Mouse (Mus musculus) frontal cortex, postnatal 14 days (tissue): ENCODE measurements at regions not wholly inside any gene's neighbourhood (a gene's known extent, or its start where the extent isn't known, plus 50 kb on each side); places are given as distances from the start of the nearest gene placed in this dataset.
"Not testable (repeated sequence)": the region's sequence is repeated elsewhere in the genome, so short reads cannot be mapped to it uniquely, and the experiment has no call there.

ENCODE experiments used
- DNase-seq, 2 experiments: peaks; one replicate each; pipeline ENCODE4 v3.0.0; 2022; ENCODE audit warnings: low spot score in 2 of 2

GRCm38 (mm10) chr5:3141841-3142240, 199.4 kb upstream of the Cdk6 start:
- not testable (repeated sequence) for DNase-seq

- peak in 1 of 2 experiments; percentile 30 for DNase-seq
These were observed 194.6 kb upstream of the Cdk6 start for GRCm38 (mm10) chr5:3146544-3147295.

GRCm38 (mm10) chr5:3149886-3150285, 191.4 kb upstream of the Cdk6 start:
- DNase-seq: not testable (repeated sequence)

- not testable (repeated sequence) for DNase-seq
These were observed 190.5 kb upstream of the Cdk6 start for GRCm38 (mm10) chr5:3150766-3151165.

GRCm38 (mm10) chr5:3151534-3152148, 189.6 kb upstream of the Cdk6 start:
- not testable (repeated sequence) for DNase-seq

GRCm38 (mm10) chr5:3152149-3152865, 189.0 kb upstream of the Cdk6 start:
- DNase-seq: peak; percentile 58

GRCm38 (mm10) chr5:3165511-3165910, 175.8 kb upstream of the Cdk6 start:
- DNase-seq: not testable (repeated sequence)

- DNase-seq: not testable (repeated sequence)
These were observed 174.8 kb upstream of the Cdk6 start for GRCm38 (mm10) chr5:3166496-3166895.

- DNase-seq: not testable (repeated sequence)
These were observed 147.7 kb upstream of the Cdk6 start for GRCm38 (mm10) chr5:3193592-3193991.

- DNase-seq: peak; percentile 5
These were observed 143.1 kb upstream of the Cdk6 start for GRCm38 (mm10) chr5:3197952-3198841.

- DNase-seq: not testable (repeated sequence)
These were observed 142.3 kb upstream of the Cdk6 start for GRCm38 (mm10) chr5:3198869-3199550.

GRCm38 (mm10) chr5:3206160-3206559, 135.1 kb upstream of the Cdk6 start:
- DNase-seq: not testable (repeated sequence)

GRCm38 (mm10) chr5:3208293-3208692, 133.0 kb upstream of the Cdk6 start:
- not testable (repeated sequence) for DNase-seq

GRCm38 (mm10) chr5:3211284-3211683, 130.0 kb upstream of the Cdk6 start:
- no peak for DNase-seq

GRCm38 (mm10) chr5:3216053-3216452, 125.2 kb upstream of the Cdk6 start:
- DNase-seq: no peak

- DNase-seq: no peak
These were observed 122.1 kb upstream of the Cdk6 start for GRCm38 (mm10) chr5:3219230-3219629.

GRCm38 (mm10) chr5:3219770-3220169, 121.5 kb upstream of the Cdk6 start:
- no peak for DNase-seq

- DNase-seq: not testable (repeated sequence)
These were observed 117.5 kb upstream of the Cdk6 start for GRCm38 (mm10) chr5:3223819-3224218.

- not testable (repeated sequence) for DNase-seq
These were observed 116.8 kb upstream of the Cdk6 start for GRCm38 (mm10) chr5:3224392-3225054.

GRCm38 (mm10) chr5:3225358-3225757, 115.9 kb upstream of the Cdk6 start:
- DNase-seq: not testable (repeated sequence)
